Mouse (Mus musculus): Measurements from ENCODE around the gene Zranb3. TPM values are rescaled to one million over a fixed set of nuclear protein-coding genes. Genes with fewer than 3 reads are reported as not detected.

Zranb3 gene
- polyA plus RNA-seq, 1 experiment: 0.97 TPM

DNA sequence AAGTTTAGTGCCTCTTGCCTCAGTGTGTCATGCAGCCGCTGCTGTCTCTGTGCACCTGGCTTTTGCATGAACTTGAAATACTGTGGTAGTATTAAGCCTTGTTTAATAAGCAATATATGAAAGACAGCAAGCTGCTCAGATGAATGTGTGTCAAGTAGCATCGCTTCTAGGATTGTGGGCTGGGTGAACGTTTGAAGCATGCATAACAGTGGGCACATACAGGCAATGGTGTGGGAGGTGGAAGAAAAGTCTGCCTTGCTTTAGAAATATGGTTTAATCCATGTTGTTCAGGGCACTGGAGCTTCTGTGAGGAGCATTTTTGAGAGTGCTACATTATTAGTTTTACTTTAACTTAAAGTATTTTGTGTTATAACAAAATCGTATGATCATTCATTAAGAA lies 109.0 kb downstream of the Zranb3 start:
- Histone ChIP-seq H3K4me3 (ENCODE audit: extremely low read depth, insufficient read depth, insufficient read length) (no peak overlapping the region), H3K27ac (ENCODE audit: insufficient read depth, low read length) (no peak overlapping the region), H3K4me1 (ENCODE audit: control insufficient read depth, insufficient read depth, insufficient read length) (0 out of 2 replicates have a peak, but pooled peaks cover 3% of the 10 kb centered on the region), H3K36me3 (ENCODE audit: control insufficient read depth, insufficient read depth, low read length) (no peaks in the 10 kb centered on the region), H3K27me3 (ENCODE audit: control insufficient read depth, insufficient read depth, low read length) (no peaks in the 10 kb centered on the region)
- WGBS: 93% methylated on average over 4 of the region's 4 CpGs
- DNase-seq (ENCODE audit: low read depth in 1 of 2, low spot score in 2 of 2): no peak
- TF ChIP-seq POLR2A (IDR thresholded peaks at IDR 0.05; ENCODE audit: low read depth, low read length) (no peak), CTCF (IDR thresholded peaks at IDR 0.05; ENCODE audit: extremely low read depth, insufficient read depth, insufficient read length, insufficient replicate concordance) (no peak)

DNA sequence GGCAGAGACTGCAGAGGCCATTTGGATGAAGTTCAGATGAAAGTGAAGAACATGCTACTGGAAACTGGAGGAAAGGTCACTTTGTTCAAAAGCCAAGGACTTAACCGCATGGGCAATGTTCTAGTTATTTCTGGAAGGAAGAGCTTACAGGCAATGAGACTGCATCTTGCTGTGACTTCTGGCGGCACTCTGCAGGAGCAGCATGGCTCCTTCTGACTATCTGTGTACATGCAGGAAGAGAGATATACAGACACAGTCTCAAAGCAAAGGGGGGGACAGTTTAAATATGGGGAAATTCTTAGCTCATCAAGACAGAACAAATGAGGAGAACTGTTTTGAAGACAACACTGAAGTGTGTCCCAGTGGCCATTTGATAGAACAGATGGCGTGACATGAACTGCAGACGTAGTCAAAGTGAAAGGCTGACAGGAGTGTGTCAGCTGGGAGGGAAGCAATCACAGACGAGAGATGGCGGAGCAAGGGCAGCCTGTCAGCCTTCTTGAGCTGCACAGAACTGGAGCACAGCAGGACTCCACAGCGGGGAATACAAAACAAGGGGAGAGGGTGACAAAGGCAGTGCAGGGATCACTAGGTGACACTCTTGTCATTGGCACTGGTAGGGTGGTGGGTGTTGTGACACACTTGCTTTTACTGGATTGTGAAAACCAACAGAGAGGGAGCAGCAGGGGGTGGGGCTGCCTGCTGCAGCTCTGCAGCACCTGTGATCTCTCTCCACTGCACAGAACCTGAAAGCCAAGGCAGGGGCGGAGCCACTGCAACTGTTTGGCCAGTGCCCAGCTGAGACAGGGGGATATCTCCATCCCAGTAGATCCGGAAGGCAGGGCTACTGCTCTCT lies 112.7 kb downstream of the Zranb3 start:
- WGBS: 89% methylated on average over 9 of the region's 9 CpGs
- DNase-seq (ENCODE audit: low read depth in 1 of 2, low spot score in 2 of 2): no peak
- Histone ChIP-seq H3K27ac (ENCODE audit: insufficient read depth, low read length) (no peak overlapping the region), H3K4me1 (ENCODE audit: control insufficient read depth, insufficient read depth, insufficient read length) (0 out of 2 replicates have a peak, but pooled peaks cover 3% of the 10 kb centered on the region), H3K4me3 (ENCODE audit: extremely low read depth, insufficient read depth, insufficient read length) (no peak overlapping the region), H3K27me3 (ENCODE audit: control insufficient read depth, insufficient read depth, low read length) (no peaks in the 10 kb centered on the region), H3K36me3 (ENCODE audit: control insufficient read depth, insufficient read depth, low read length) (no peaks in the 10 kb centered on the region)
- no peak for TF ChIP-seq POLR2A (IDR thresholded peaks at IDR 0.05; ENCODE audit: low read depth, low read length)
- TF ChIP-seq CTCF (IDR thresholded peaks at IDR 0.05; ENCODE audit: extremely low read depth, insufficient read depth, insufficient read length, insufficient replicate concordance): no peak

DNA sequence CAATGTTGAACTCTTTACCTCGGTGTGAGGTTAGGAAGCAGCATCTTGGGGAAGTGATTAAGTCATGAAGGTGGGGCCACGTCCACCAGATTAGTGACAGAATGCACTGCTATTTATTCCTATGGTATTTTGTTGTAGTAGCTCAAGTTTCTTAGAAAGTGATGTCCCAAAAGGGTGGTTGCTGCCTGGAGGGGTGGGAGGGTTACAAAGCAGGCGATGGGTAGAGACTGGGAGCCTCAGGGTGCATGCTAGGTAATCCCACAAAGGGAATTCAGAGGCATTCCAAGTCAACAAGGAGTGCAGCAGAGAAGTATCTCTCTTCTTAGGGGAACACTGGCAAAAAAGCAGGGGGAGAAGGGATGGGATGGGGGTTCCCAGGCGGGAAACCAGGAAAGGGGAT lies 113.5 kb downstream of the Zranb3 start:
- Histone ChIP-seq H3K27ac (ENCODE audit: insufficient read depth, low read length) (no peak overlapping the region), H3K4me1 (ENCODE audit: control insufficient read depth, insufficient read depth, insufficient read length) (0 out of 2 replicates have a peak, but pooled peaks cover 3% of the 10 kb centered on the region), H3K36me3 (ENCODE audit: control insufficient read depth, insufficient read depth, low read length) (no peaks in the 10 kb centered on the region), H3K27me3 (ENCODE audit: control insufficient read depth, insufficient read depth, low read length) (no peaks in the 10 kb centered on the region), H3K4me3 (ENCODE audit: extremely low read depth, insufficient read depth, insufficient read length) (no peak overlapping the region)
- WGBS: 80% methylated on average over 4 of the region's 4 CpGs
- no peak for TF ChIP-seq CTCF (IDR thresholded peaks at IDR 0.05; ENCODE audit: extremely low read depth, insufficient read depth, insufficient read length, insufficient replicate concordance)
- DNase-seq (ENCODE audit: low read depth in 1 of 2, low spot score in 2 of 2): no peak

DNA sequence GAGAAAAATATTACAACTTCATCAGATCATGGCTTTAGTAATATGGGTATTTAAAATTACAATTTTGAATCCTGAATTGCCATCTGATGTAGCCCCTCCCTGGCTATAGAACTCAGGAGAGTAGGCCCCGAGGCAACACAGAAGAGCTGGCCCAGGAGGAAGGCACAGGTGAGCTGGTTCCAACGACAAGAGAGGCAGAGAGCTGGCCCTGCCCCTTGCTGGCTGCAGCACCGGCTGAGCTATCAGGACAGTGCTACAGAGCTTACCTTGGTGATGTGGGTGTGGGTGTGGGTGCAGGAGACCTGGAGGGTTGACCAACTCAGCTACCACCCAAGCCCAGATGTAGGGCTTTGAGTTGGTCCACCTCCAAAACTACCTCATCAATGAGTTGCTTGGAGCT lies 114.6 kb downstream of the Zranb3 start:
- Histone ChIP-seq H3K4me3 (ENCODE audit: extremely low read depth, insufficient read depth, insufficient read length) (no peak overlapping the region), H3K4me1 (ENCODE audit: control insufficient read depth, insufficient read depth, insufficient read length) (0 out of 2 replicates have a peak, but pooled peaks cover 3% of the 10 kb centered on the region), H3K36me3 (ENCODE audit: control insufficient read depth, insufficient read depth, low read length) (no peaks in the 10 kb centered on the region), H3K27ac (ENCODE audit: insufficient read depth, low read length) (no peak overlapping the region), H3K27me3 (ENCODE audit: control insufficient read depth, insufficient read depth, low read length) (no peaks in the 10 kb centered on the region)
- no peak for DNase-seq (ENCODE audit: low read depth in 1 of 2, low spot score in 2 of 2)
- no peak for TF ChIP-seq POLR2A (IDR thresholded peaks at IDR 0.05; ENCODE audit: low read depth, low read length)
- no peak for TF ChIP-seq CTCF (IDR thresholded peaks at IDR 0.05; ENCODE audit: extremely low read depth, insufficient read depth, insufficient read length, insufficient replicate concordance)
- 85% methylated on average over 3 of the region's 3 CpGs for whole genome bisulfite sequencing

DNA sequence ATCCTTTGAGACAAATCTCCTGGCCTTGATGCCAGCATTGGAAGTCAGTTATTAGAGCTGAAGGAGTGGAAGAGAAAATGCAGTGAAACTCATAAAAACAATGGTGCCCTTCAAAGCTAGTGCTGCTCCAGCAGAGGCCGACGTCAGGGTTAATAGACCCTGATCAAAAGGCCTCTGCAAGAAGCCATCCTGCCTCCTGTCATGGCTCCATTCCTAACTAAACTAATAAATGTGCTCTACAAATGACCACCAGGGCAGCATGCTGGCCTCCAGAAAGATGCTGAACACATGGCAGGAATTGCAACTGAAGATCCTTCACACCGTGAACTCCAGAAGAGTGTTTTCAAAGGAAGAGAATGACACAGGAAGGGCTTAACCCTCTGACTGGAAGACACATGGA lies 117.5 kb downstream of the Zranb3 start:
- no peak overlapping the region for H3K27ac ChIP-seq (ENCODE audit: insufficient read depth, low read length)
- 0 out of 2 replicates have a peak, but pooled peaks cover 3% of the 10 kb centered on the region for H3K4me1 ChIP-seq (ENCODE audit: control insufficient read depth, insufficient read depth, insufficient read length)
- H3K4me3 ChIP-seq (ENCODE audit: extremely low read depth, insufficient read depth, insufficient read length): no peak overlapping the region
- no peak for TF ChIP-seq CTCF (IDR thresholded peaks at IDR 0.05; ENCODE audit: extremely low read depth, insufficient read depth, insufficient read length, insufficient replicate concordance)
- TF ChIP-seq POLR2A (IDR thresholded peaks at IDR 0.05; ENCODE audit: low read depth, low read length): no peak
- H3K36me3 ChIP-seq (ENCODE audit: control insufficient read depth, insufficient read depth, low read length): no peaks in the 10 kb centered on the region
- H3K27me3 ChIP-seq (ENCODE audit: control insufficient read depth, insufficient read depth, low read length): no peaks in the 10 kb centered on the region
- 94% methylated on average over 3 of the region's 3 CpGs for WGBS
- DNase-seq (ENCODE audit: low read depth in 1 of 2, low spot score in 2 of 2): no peak

DNA sequence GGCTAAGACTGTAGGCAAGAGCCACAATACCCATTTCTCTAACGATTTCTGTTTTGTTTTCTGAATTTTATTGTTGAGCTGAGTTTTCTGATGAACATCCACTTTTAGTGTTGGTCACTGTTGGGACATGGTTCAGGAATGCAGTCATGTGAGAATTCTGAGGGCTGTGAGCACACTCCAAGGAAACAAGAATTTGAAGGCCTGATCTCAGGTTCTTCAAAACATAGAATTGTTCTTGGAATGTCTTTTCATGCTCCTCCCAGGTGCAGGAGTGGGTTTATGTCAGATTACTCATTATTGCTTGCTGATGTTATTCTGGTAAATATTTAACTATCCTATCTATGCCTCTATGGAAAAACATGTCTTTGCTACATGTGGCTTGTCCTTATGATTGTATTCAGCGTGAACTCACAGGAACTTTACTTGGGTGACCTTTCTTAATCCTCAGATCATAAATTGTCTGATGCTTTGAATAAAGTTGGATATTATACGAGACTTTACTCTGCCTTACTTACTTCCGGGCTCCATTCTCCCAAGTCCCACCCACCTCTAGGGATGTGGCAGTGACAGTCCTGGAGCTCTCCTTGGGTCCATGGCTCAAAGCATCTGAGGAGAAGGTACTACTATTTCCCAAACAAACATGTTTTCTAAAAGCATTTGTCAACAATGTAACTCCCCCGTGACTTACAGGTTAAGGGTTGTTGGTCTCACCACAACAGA lies 119.4 kb downstream of the Zranb3 start:
- 91% methylated on average over 5 of the region's 5 CpGs for WGBS
- Histone ChIP-seq H3K4me3 (ENCODE audit: extremely low read depth, insufficient read depth, insufficient read length) (no peak overlapping the region), H3K27me3 (ENCODE audit: control insufficient read depth, insufficient read depth, low read length) (no peaks in the 10 kb centered on the region), H3K27ac (ENCODE audit: insufficient read depth, low read length) (no peak overlapping the region), H3K36me3 (ENCODE audit: control insufficient read depth, insufficient read depth, low read length) (no peaks in the 10 kb centered on the region), H3K4me1 (ENCODE audit: control insufficient read depth, insufficient read depth, insufficient read length) (no peaks in the 10 kb centered on the region)
- DNase-seq (ENCODE audit: low read depth in 1 of 2, low spot score in 2 of 2): no peak
- no peak for TF ChIP-seq POLR2A (IDR thresholded peaks at IDR 0.05; ENCODE audit: low read depth, low read length)
- no peak for TF ChIP-seq CTCF (IDR thresholded peaks at IDR 0.05; ENCODE audit: extremely low read depth, insufficient read depth, insufficient read length, insufficient replicate concordance)
